Mouse (Mus musculus) small intestine, adult 2 months (tissue): ENCODE measurements around the gene Cblc.

Source experiments
- CTCF ChIP-seq: fragments of 200-500 bp; IDR thresholded peaks from 2 replicates; pipeline ENCODE4 v1.5.1; 2012; ENCODE audit warnings: low read depth, mild to moderate bottlenecking, control low read depth, inconsistent platforms, low read length, moderate library complexity, mixed read lengths; ENCODE audit not compliant: insufficient replicate concordance, insufficient read length; ENCODE audit errors: extremely low read depth
- POLR2A ChIP-seq: fragments of 200-500 bp; IDR thresholded peaks from 2 replicates; pipeline ENCODE4 v1.6.1; 2012; ENCODE audit warnings: low read depth, mild to moderate bottlenecking, control low read depth, inconsistent platforms, low read length, moderate library complexity

DNA sequence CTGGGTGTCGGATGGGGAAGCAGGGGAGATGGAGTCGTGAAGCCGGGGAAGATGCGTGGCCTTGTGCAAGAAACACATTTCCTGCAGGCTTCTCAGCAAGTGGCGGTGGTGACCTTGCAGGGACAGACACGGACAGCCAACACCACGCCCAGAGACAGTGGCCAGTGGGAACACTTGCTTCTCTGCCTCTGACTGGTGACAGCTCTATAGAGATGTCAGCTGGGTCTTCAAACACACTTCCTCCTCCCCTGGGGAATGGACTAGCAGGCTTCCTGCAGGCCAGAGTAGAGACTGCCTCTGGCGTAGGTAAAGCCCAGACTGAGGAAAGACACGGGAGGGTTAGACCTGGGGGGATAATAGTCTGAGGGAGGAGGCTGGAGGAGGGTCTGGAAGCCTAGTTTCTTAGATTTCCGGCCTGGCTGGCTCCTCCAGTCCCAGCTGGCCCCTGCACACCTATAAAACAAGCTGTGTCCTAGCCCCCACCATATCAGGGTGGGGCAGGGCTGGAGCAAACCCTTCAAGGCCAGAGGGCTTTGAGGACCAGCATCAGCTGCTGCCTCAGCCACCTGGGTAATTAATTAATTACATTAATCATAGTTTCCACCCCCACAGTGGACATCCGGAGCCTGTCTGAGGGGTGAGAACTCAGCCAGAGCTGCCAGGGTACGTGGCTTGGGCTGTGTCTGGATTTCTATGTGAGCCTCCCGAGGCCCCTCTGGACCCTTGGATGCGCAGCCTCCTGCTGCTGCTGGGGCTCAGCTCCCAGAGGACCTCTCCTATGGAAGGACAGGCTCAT, 51.8 kb downstream of the Cblc start:
- TF ChIP-seq POLR2A: no peak
- no peak for TF ChIP-seq CTCF
